Mouse (Mus musculus): Measurements from ENCODE around the gene Slit1.

DNA sequence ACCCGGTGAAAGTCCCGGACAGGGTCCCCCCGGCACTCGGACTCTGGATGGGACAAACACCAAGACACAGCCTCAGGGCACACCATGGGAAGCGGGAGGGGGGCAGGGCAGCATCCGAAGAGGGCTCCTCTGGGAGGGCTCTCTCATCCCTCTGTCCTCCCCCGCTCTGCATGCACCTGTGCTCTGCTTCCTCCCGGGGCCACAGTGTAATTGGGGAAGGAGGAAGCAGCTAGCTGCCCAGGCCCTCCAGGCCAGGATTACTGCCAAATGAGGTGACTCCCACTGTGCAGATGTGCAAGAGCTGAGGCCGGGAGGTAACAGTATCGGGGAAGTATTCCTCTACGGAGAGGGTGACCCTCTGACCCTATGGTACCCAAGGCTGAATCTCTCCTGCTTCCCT lies 142.8 kb downstream of the Slit1 start:
- TF ChIP-seq TAL1 (IDR thresholded peaks at IDR 0.05; ENCODE audit: low read length) (no peak), GATA1 (IDR thresholded peaks at IDR 0.05; ENCODE audit: low read length) (no peak)
